Mouse (Mus musculus): ENCODE data around the gene Abcc4.

Gene Abcc4

DNA sequence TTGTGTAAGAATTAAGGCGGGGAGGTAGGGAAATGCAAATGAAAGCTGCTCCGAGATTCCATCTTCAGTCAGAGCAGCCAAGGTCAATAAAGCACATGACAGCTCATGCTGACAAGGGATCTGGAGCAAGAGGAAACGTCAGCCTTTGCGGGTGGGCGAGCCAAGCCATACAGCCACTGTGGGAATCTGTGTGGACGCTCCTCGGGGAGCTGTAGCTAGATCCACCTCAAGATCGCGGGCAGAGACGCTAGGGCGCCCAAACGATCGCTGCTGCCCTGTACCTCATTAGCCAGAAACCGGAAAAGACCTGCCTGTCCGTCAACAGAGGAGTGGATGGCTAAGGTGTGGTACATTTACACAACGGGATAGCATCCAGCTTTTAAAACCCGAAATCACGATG lies 7.4 kb upstream of the Abcc4 start:
- peak; percentile 42 for DNase-seq (ENCODE audit: extremely low read depth, insufficient read length, low spot score)

DNA sequence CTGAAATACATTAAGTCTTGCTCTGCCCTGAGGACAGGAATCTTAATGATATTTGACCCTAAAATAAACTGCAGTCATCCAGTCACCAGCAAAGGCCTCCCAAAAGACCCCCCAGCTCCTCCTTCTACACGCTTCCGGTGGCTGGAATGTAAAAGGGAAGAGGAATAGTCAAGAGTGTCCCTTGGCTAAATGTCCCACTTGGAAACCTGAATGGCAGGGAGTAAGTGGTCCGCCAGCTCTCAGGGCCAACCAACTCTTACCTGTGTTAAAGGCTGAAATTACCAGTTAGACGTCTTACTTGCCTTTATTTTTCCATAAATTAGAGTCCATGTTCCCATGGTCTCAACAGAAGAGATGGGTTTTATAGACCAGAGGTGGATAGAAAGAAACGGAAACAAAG lies 6.9 kb upstream of the Abcc4 start:
- no peak for DNase-seq (ENCODE audit: extremely low read depth, insufficient read length, low spot score)

DNA sequence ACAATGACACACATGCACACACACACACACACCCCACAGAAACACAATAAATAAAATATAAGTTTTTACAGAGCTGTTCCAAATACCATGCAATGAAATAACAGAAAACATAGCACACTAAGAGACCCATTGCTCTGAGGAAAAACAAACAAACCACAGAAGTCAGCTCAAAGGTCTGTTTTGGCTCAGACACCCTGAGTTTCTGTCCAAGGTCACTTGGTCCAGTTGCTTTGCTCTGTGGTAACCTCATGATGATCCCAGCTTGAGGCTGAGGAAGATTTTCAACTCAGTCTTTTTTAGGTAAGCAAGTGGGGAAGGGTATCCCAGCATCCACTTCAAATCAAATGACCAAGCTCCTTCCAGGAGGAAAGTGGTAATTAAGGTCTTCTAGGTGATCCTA lies 4.9 kb upstream of the Abcc4 start:
- peak; percentile 10 for DNase-seq (ENCODE audit: extremely low read depth, insufficient read length, low spot score)

DNA sequence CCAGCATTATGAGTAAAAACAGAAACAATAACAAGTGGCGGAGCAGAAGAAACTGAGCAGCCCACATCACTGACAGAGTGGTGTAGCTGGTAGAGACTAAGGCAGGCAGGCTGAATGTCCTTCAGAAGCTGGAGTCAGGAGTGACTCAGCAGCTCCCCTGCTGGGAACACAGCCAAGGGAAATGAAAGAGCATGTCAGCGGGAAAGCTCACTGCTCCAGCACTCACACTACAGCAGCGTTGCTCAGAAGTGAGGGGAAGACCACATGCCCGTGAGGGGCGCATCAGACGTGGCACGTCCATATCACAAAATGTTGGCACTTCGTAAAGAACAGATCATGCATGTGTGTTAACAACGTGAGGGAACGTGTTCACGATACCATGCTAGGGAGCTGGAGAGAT lies 3.7 kb upstream of the Abcc4 start:
- DNase-seq (ENCODE audit: extremely low read depth, insufficient read length, low spot score): peak; percentile 63

DNA sequence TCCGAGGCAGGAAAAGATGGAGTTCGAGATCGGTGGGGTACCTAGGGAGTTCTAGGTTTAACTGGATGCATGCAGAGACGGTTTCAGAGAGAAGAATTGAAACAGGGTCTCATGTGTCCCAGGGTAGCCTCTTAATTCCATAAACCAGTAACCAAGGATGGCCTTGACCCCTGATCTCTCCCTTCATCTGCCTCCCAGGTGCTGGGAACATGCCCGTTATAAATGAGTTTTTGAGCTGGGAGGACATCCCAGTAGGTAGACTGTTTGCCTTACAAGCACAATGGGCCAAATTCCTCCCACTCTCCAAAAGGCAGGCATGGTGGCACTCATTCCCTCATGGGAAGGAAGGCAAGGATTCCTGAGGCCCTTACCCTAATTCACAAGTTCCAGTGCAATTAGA lies 2.1 kb upstream of the Abcc4 start:
- DNase-seq (ENCODE audit: extremely low read depth, insufficient read length, low spot score): no peak

DNA sequence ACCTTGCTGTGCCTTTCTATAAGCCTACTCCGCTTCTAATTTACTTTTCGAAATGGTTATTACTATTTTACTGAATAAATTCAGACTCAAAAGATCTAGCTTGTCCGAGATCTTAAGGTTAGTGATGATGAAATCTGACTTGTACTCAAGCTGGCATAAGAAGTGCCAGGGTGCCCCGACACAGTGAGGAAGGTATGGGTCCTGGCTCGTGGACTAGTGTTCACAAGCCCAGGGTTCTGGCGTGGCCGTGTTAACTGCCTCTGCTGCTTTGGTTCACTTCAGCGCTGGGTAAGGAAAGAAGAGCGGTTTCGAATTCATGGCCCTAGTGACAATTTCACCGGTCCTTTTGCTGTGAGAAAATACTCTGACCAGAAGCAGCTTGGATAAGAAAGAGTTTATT lies 943 bp upstream of the Abcc4 start:
- no peak for DNase-seq (ENCODE audit: extremely low read depth, insufficient read length, low spot score)

DNA sequence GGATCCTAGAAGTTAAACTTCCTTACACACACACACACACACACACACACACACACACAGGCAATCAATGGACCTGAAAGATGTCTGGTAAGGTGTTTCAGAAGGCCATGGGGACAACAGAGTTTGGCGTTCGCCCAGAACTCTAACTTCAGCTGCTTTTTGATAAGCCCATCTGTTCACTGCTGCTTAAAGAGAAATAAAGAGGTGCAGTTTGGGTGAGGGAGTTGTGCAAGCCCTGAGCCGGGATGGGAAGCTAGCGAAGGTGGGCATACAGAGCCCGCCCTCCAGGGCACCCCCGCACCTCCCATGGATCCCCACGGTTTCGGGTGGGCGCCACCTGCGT lies 583 bp downstream of the Abcc4 start:
- DNase-seq (ENCODE audit: extremely low read depth, insufficient read length, low spot score): no peak

DNA sequence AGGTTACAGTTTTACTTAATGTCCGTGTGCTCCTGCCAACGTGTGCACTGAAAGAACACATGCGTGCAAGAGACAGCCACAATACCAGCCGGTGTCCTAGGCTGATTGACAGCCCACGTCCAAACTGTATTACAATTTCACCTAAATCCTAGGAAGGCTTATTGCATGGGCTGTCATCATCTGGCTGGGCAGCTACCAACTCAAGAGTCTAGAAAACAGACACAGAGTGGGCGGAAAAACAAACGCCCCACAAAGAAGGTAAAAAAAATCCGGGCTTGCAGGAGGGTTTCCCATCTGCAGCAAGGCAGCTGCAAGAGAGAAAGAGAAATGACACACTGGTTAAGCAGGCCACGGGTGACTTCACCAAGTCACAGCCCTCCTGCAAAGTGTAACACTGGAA lies 2.7 kb downstream of the Abcc4 start:
- DNase-seq (ENCODE audit: extremely low read depth, insufficient read length, low spot score): no peak

DNA sequence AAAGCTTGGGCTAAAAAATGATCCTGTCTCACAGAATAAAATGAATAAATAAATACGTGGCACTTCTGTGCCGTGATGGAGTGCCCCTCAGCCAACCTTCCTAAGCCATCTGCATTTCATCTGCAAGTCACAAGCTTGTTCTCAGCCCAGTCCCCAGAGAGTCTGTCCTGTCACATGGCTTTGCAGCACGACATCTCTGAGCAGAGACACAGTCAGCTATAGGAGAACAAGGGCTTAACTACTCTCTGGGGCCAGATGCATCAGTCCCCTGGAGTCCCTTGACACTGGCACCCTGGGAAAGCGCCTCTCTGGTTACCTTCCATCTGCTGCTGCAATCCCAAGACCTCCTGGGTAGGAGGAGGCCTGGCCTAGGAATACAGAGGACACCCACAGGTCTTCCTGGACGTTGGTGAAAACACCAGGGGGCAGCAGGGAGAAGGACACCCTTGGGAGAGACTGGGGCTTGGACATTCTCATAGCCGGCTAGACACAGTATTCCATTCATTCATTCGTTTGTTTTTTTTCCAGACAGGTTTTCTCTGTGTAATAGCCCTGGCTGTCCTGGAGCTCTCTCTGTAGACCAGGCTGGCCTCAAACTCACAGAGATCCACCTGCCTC lies 3.9 kb downstream of the Abcc4 start:
- DNase-seq (ENCODE audit: extremely low read depth, insufficient read length, low spot score): peak; percentile 11

DNA sequence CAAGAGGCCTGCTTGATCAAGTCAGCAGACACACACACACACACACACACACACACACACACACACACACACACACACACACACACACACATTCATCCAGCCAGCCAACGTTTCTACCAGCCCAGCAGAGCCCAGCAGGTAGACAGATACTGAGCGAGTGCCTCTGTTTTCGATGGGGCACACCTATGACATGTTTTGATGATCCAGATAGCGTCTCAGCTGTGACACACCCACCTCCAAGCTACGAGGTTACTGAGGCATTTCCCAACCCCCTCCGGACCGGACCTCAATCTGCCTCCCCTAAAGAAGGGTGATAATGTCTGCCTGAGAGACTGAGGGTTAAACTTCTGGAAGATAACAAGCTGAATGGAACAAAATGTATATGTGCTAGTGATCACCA lies 5.4 kb downstream of the Abcc4 start:
- no peak for DNase-seq (ENCODE audit: extremely low read depth, insufficient read length, low spot score)

DNA sequence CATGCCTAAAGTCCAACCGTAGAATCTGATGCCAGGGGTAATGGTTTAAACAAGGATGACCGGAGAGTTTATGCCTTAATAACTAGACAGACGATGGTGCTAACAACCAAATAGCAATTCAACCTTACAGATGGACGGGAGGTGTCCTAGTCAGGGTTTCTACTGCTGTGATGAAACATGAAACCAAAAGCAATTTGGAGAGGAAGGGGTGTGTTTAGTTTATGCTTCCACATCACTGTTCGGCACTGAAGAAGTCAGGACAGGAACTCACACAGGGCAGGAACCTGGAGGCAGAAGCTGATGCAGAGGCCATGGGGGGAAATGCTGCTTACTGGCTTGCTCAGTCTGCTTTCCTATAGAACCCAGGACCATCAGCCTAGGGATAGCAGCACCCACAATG lies 6.1 kb downstream of the Abcc4 start:
- no peak for DNase-seq (ENCODE audit: extremely low read depth, insufficient read length, low spot score)

DNA sequence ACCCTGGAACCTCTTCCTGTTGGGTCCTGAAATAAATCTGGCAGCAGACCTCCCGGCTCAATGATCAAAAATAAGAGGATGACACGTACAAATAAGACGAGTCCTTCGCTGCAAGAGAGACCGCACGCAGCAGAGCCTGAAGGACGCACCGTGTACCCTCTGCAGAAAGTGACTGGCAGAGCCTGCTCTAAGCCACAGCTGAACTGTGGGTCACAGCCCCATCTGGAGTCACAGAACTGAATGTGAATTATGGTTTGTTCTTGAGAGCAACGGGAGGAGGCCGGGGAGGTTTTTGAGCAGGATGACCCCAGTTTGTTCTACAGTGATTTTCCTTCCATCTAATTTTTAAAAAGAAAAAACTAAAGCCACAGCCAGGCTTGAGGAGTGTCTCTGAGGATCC lies 6.5 kb downstream of the Abcc4 start:
- DNase-seq (ENCODE audit: extremely low read depth, insufficient read length, low spot score): no peak

DNA sequence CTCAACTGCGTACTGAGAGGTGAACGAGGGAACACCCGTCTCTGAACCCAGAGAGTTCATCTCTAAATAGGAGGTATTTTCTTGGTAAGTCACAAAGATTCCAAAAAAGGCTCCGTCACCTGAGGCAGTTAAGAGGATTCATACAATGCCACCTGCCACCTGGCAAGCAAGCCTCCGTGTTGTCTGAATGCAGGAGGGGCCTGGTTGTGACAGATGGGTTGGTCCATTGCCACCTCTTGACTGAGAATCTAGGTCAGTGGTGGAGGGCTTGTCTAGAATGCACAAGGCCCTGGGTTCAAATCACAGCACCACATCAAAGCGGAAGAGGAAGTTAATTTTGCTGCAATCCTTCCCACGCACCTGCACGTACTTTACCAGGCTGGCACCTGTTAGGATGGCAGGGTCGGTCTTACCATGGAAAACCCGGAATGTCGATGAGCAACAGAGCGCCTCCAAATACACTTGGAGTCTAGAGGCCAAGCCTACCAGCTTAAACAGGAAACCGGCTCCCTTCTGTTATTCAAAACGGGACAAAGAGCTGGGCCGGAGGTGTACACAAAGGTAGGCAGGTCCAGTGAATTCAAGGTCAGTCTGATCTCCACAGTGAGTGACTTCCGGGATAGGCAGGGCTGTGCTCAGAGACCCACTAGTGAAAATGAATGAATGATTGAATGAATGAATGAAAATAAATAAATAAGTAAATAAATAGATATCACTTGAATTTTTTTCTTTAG lies 9.3 kb downstream of the Abcc4 start:
- DNase-seq (ENCODE audit: extremely low read depth, insufficient read length, low spot score): no peak

DNA sequence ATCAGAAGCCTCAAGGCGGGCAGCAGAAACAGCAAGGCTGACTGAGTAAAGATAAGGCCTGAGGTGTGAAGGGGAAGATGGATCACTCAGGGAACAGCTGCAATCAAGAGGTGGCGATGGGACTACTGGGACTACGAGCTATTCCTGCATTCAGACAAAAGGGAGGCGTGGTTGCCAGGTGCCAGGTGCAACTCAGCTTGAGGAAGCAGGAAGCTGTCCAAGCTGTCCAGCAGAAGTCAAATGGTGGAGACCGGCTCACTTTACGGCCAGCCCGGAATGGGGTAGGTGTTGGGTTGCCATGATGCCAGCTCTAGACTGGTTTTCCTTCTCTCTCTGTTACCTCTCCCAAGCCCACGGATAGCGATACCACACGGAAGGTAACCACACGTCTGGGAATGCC lies 10.2 kb downstream of the Abcc4 start:
- DNase-seq (ENCODE audit: extremely low read depth, insufficient read length, low spot score): no peak

DNA sequence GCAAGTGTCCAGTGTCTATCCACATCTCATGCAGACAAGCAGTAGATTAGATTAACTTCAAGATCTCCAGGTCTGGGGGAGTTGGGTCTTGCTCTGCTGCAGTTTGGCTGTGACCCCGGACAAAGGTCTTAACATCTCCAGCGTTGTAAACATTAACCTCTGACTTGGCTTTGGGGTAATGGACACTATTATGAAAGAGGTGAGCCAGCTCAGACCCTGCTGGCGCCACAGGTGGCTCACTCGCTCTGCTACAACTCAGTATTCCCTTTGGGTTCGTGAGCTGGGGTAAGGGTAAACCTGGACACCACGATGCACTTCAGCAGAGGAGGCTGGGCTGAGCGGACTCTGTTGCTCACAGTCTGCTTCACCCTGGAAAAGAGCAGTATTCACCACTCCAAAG lies 11.7 kb downstream of the Abcc4 start:
- DNase-seq (ENCODE audit: extremely low read depth, insufficient read length, low spot score): no peak

DNA sequence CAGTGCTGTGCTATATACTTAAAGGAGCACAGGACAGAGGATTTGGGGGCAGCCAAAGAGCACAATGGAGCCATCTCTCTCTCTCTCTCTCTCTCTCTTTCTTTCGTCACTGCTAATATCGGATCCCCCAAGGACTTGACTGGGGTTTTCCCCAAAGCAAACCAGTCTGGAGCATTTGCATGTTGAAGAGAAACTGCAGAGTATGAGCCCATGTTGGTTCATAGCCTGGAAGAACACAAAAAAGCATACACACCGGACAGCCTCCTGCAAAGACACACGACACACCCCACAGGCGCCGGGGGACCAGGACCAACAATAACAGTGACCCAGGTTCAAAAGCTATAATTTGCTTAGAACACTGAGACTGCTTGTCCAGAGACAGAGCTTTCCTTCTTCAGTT lies 14.1 kb downstream of the Abcc4 start:
- DNase-seq (ENCODE audit: extremely low read depth, insufficient read length, low spot score): no peak

DNA sequence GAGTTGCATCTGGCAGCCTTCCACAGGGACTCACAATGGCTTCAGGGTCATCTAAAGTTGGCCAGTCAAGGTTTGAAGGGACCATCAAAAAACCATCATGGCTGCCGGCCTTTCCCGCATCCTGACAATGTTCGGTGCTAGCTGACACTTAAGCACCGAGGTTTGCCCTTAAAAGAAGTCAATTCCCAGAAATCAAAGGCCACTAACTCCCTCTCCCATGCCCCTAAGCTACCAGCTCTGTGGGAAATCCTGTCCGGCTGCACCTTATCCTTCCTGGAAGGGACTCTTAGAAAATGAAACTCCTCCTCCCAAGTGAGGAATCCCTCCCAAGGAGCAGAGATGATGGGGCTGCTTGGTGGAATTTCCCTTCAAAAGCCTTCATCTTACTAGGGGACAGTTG lies 14.6 kb downstream of the Abcc4 start:
- no peak for DNase-seq (ENCODE audit: extremely low read depth, insufficient read length, low spot score)

DNA sequence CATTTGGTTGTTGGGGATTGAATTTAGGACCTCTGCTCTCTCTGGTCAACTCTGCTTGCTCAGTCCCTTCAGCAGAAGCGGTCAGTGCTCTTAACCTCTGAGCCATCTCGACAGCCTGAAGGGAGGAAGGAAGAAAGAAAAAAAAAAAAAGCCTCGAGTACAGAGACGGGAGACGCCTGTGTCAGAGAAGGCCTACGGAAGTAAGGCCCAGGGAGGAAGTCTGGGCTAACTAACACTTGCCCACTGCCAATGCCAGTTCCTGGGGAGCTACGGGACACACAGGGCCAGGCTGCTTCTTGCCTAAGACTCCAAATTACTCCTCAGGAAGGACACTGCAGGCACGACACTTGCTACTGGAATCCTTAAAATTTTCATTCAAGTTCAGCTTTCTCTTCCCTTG lies 15.1 kb downstream of the Abcc4 start:
- DNase-seq (ENCODE audit: extremely low read depth, insufficient read length, low spot score): no peak

DNA sequence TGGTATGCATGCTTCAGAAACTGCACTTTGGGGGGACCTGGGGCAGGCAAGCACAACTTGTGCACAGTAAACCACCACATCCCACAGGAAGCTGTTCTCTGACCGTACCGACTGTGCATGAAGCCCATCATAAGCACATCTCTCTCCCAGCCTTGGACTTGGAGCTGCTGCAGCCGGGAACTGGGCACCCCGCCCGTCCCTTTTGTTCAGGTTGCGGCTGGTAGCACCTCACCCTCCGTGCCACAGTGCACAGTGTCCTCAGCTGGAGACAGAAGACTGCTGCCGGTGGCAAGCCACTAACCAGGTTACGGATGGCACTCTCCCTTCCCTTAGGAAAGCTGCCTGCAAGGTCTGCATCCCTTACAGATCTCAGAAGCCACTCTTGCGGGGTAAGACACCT lies 15.7 kb downstream of the Abcc4 start:
- no peak for DNase-seq (ENCODE audit: extremely low read depth, insufficient read length, low spot score)

DNA sequence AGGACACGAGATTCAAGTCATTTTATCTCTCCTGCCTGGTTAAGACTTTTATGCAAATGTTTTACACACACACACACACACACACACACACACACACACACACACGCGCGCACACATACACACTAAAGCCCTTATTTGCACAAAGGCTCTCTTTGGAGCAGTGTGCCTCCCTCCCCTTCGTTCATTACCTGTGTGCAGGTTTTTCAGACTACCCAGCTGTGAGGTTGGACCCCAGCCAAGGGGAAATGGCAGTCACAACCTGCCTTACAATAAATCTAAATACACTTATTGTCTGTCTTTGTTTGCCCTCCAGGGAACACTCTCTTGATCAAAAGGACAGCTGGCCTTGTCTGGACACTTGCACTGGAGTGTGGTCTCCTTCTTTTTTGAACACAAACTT lies 17.4 kb downstream of the Abcc4 start:
- no peak for DNase-seq (ENCODE audit: extremely low read depth, insufficient read length, low spot score)

DNA sequence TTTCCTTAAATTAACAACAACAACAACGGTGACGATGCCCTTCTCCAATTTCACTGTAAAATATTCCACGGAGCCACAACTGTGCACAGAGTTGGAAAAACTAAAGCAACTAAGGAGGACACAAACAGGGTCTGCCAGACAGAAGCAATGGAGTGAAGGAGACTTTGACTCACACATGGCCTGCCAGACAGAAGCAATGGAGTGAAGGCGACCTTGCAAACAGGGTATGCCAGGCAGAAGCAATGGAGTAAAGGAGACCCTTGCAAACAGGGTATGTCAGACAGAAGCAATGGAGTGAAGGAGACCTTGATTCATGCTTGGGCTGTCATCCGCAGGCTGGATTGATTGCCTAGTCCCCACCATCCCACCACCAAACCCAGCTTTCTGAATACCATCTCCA lies 19.2 kb downstream of the Abcc4 start:
- DNase-seq (ENCODE audit: extremely low read depth, insufficient read length, low spot score): no peak

DNA sequence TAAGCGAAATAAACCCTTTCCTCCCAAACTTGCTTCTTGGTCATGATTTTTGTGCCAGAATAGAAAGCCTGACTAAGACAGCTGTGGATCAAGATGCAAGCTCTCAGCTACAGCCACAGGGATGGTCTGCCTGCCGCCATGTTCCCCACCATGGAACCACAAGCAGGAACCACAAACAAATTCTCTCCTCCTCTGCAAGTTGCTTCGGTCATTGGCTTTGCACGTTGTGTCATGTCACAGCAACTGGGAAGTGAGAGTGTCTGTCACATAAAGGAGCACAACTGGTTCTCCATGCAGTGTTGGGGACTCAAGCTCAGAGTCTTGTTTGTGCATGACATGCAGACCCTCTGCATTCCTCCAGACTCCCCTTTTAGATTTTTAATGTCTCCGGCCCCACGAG lies 20.4 kb downstream of the Abcc4 start:
- no peak for DNase-seq (ENCODE audit: extremely low read depth, insufficient read length, low spot score)

Measured in 3134 (cell line).